Mouse (Mus musculus) limb, embryonic 14.5 days (tissue): ENCODE results near the gene Phyhd1. TPM values are rescaled to one million over a fixed set of nuclear protein-coding genes. Genes with fewer than 3 reads are reported as not detected.

Source experiments
- ATAC-seq: fragments of 200-750 bp; cut with Nextera tagmentation; 2 replicates; pipeline ENCODE4 v1.8.0; 2017; ENCODE audit warnings: low read depth, moderate number of reproducible peaks, moderate TSS enrichment; ENCODE audit not compliant: low FRiP score
- DNase-seq: peaks from one replicate; pipeline ENCODE4 v3.0.0-alpha.2; 2015; ENCODE audit warnings: low spot score
- H3K27ac ChIP-seq: fragments of 300-500 bp; sonication (generic); replicated peaks from 2 replicates; pipeline ENCODE4 v1.5.1; 2014; ENCODE audit warnings: low read depth, mild to moderate bottlenecking, low read length, moderate library complexity, mixed read lengths
- H3K27me3 ChIP-seq: fragments of 300-500 bp; sonication (generic); 2 replicates; pipeline ENCODE4 v1.6.1; 2014; ENCODE audit warnings: low read length, mixed read lengths; ENCODE audit not compliant: control insufficient read depth, insufficient read depth
- H3K36me3 ChIP-seq: fragments of 300-500 bp; sonication (generic); 2 replicates; pipeline ENCODE4 v1.6.1; 2014; ENCODE audit warnings: mild to moderate bottlenecking, low read length, moderate library complexity, mixed read lengths; ENCODE audit not compliant: control insufficient read depth, insufficient read depth
- H3K4me1 ChIP-seq: fragments of 300-500 bp; sonication (generic); 2 replicates; pipeline ENCODE4 v1.6.1; 2014; ENCODE audit warnings: antibody characterized with exemption, low read length, mixed read lengths; ENCODE audit not compliant: control insufficient read depth, insufficient read depth
- H3K4me2 ChIP-seq: fragments of 300-500 bp; sonication (generic); replicated peaks from 2 replicates; pipeline ENCODE4 v1.6.1; 2014; ENCODE audit warnings: low read depth, mild to moderate bottlenecking, low read length, moderate library complexity; ENCODE audit not compliant: severe bottlenecking
- H3K4me3 ChIP-seq: fragments of 300-500 bp; sonication (generic); replicated peaks from 2 replicates; pipeline ENCODE4 v1.5.1; 2014; ENCODE audit warnings: low read length
- H3K9ac ChIP-seq: fragments of 300-500 bp; sonication (generic); 2 replicates; pipeline ENCODE4 v1.6.1; 2014; ENCODE audit warnings: mild to moderate bottlenecking, low read depth, low read length, moderate library complexity; ENCODE audit not compliant: severe bottlenecking
- H3K9me3 ChIP-seq: fragments of 300-500 bp; sonication (generic); 2 replicates; pipeline ENCODE4 v1.6.1; 2016; ENCODE audit warnings: low read length; ENCODE audit not compliant: control insufficient read depth
- POLR2A ChIP-seq: fragments of 200-500 bp; IDR thresholded peaks from 2 replicates; pipeline ENCODE4 v1.8.0; 2012; ENCODE audit warnings: inconsistent platforms, mild to moderate bottlenecking, moderate library complexity, borderline replicate concordance; ENCODE audit not compliant: insufficient read depth, insufficient read length; ENCODE audit errors: extremely low read depth
- WGBS: fragments of 180-500 bp; shearing (Covaris S2); extraction: QIAGEN DNeasy Blood & Tissue Kit; methylation state at CpG from one replicate; pipeline ENCODE4 v1.1.7; 2014; 5-methylcytosine and 5-hydroxymethylcytosine counted together
- polyA plus RNA-seq, 2 experiments: library from polyadenylated mRNA; depleted of rRNA in 1 of 2; stranded (reverse) in 1 of 2; unstranded in 1 of 2; fragments of >200 nt; fragmentation: Nextera tagmentation in 1 of 2; extraction: Ambion mirVana in 1 of 2; gene quantifications; 2 replicates each; pipeline versions ENCODE4 v1.2.1 to v1.2.3; 2012 to 2014

The Phyhd1 gene
- polyA plus RNA-seq, 2 experiments: 5.0 to 11.7 TPM

GRCm38 (mm10) chr2:30243391-30243790, 22.6 kb upstream of the Phyhd1 start:
- Histone ChIP-seq H3K4me3 (no peak overlapping the region), H3K9ac (no peak overlapping the region), H3K27ac (no peak overlapping the region), H3K4me2 (no peak overlapping the region), H3K4me1 (peaks cover 12% of the 10 kb centered on the region), H3K9me3 (no peaks in the 10 kb centered on the region), H3K36me3 (peaks cover 57% of the 10 kb centered on the region), H3K27me3 (no peaks in the 10 kb centered on the region)
- no peak for TF ChIP-seq POLR2A
- WGBS: 88% methylated on average over 4 of the region's 4 CpGs
- DNase-seq: no peak
- no peak for ATAC-seq

DNA sequence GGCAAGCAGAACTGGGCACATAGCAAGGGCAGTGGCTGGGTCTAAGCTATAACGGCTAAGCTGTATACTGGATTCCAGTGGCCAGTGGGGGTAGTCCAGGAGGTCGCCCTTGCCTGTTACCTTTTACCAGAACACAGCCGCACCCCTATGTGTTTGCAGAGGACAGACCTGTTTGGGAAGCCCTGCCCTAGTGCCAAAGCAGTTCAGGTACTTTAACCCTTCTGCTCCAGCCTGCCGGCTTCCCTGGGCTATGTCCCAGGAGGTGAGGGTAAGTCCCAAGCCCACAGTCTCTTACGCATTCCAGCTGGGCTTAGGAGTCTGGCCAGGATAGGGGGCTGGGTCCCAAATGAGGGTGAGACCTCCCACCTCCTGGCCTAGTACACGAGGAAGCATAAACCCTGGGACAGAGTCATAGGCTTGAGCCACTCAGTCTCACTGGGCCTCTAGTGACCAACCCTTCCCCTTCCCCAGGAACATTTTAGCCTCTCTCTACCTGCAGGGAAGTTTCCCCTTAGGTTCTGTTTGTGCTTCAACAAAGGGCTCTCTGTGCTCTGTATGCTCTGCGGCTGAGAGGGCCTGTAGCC, 21.3 kb upstream of the Phyhd1 start:
- Histone ChIP-seq H3K9ac (0 out of 2 replicates have a peak overlapping the region, but pooled peaks have one; percentile 25), H3K27ac (peak overlapping the region; percentile 52; the same call in 1 of the 2 replicates), H3K27me3 (no peaks in the 10 kb centered on the region), H3K36me3 (peaks cover 70% of the 10 kb centered on the region), H3K4me2 (no peak overlapping the region), H3K4me3 (no peak overlapping the region), H3K9me3 (no peaks in the 10 kb centered on the region), H3K4me1 (no peaks in the 10 kb centered on the region; the same call in 1 of the 2 replicates)
- DNase-seq: no peak
- WGBS: 63% methylated on average over 7 of the region's 7 CpGs
- ATAC-seq: peak; percentile 37; the same call in 1 of the 2 replicates
- no peak for TF ChIP-seq POLR2A

DNA sequence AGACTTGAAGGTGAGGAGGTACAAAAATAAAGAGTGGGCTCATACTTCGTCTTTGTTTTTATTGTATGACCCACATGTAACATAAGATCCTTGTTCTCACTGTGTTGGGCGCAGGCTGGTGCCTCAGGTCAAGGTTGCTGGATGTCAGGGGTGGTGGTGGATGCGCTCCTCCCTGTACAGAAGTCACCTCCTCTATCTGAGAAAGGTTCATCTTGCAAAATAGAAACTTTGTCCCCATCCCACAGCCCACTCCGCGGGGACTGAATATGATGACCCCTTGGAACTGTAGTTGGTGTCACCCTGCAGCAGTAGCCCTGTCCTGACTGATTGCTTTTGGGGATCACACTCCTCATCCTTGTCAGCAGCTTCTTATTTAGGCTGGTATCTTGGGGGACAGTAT, 19.0 kb upstream of the Phyhd1 start:
- Histone ChIP-seq H3K4me2 (no peak overlapping the region), H3K4me3 (no peak overlapping the region), H3K36me3 (peaks cover 61% of the 10 kb centered on the region), H3K9ac (no peak overlapping the region), H3K4me1 (no peaks in the 10 kb centered on the region; the same call in 1 of the 2 replicates), H3K27me3 (no peaks in the 10 kb centered on the region), H3K27ac (no peak overlapping the region), H3K9me3 (no peaks in the 10 kb centered on the region)
- TF ChIP-seq POLR2A: no peak
- ATAC-seq: no peak
- WGBS: 90% methylated on average over 5 of the region's 5 CpGs
- no peak for DNase-seq

DNA sequence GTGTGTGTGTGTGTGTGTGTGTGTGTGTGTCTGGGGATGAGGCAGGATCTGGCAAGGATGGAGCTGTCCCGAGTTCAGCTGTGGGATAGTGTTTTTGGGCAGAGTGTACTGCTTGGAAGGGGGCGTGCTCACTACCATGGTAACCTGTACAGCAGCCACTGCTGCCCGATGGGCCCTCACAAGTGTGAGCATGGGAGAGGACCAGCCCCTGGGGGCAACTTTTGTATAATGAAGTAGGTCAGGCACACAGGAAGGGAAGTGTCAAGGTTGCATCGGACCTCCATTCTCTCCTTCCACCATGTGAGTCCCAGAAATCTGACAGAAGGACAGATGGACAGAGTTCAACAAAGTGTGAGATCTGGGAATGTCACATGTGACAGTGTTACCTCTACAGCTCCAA, 18.3 kb upstream of the Phyhd1 start:
- H3K9ac ChIP-seq: no peak overlapping the region
- no peak for TF ChIP-seq POLR2A
- no peaks in the 10 kb centered on the region for H3K4me1 ChIP-seq
- no peak overlapping the region for H3K27ac ChIP-seq
- WGBS: 71% methylated on average over 4 of the region's 4 CpGs
- H3K4me3 ChIP-seq: no peak overlapping the region
- no peaks in the 10 kb centered on the region for H3K9me3 ChIP-seq
- H3K27me3 ChIP-seq: no peaks in the 10 kb centered on the region
- ATAC-seq: no peak
- H3K36me3 ChIP-seq: peaks cover 57% of the 10 kb centered on the region
- no peak overlapping the region for H3K4me2 ChIP-seq
- DNase-seq: no peak

- WGBS: 89% methylated on average over 3 of the region's 3 CpGs
Measured at GRCm38 (mm10) chr2:30249182-30249581, 16.8 kb upstream of the Phyhd1 start.

More at GRCm38 (mm10) chr2:30249182-30249581, 16.8 kb upstream of the Phyhd1 start:
- Histone ChIP-seq H3K36me3 (peaks cover 55% of the 10 kb centered on the region), H3K4me1 (no peaks in the 10 kb centered on the region), H3K9me3 (no peaks in the 10 kb centered on the region), H3K27ac (no peak overlapping the region), H3K4me2 (no peak overlapping the region), H3K4me3 (no peak overlapping the region), H3K27me3 (no peaks in the 10 kb centered on the region), H3K9ac (no peak overlapping the region)
- DNase-seq: no peak
- no peak for ATAC-seq
- no peak for TF ChIP-seq POLR2A
